Mouse (Mus musculus) thymus, adult 18-20 months (tissue): Measurements from ENCODE around the gene Arhgap33.
"Not testable (repeated sequence)": the region's sequence is repeated elsewhere in the genome, so short reads cannot be mapped to it uniquely, and the experiment has no call there.

Experiments used
- DNase-seq, 2 experiments: peaks; one replicate each; pipeline ENCODE4 v3.0.0; 2022; ENCODE audit warnings: mixed read lengths in 2 of 2

The Arhgap33 gene

DNA sequence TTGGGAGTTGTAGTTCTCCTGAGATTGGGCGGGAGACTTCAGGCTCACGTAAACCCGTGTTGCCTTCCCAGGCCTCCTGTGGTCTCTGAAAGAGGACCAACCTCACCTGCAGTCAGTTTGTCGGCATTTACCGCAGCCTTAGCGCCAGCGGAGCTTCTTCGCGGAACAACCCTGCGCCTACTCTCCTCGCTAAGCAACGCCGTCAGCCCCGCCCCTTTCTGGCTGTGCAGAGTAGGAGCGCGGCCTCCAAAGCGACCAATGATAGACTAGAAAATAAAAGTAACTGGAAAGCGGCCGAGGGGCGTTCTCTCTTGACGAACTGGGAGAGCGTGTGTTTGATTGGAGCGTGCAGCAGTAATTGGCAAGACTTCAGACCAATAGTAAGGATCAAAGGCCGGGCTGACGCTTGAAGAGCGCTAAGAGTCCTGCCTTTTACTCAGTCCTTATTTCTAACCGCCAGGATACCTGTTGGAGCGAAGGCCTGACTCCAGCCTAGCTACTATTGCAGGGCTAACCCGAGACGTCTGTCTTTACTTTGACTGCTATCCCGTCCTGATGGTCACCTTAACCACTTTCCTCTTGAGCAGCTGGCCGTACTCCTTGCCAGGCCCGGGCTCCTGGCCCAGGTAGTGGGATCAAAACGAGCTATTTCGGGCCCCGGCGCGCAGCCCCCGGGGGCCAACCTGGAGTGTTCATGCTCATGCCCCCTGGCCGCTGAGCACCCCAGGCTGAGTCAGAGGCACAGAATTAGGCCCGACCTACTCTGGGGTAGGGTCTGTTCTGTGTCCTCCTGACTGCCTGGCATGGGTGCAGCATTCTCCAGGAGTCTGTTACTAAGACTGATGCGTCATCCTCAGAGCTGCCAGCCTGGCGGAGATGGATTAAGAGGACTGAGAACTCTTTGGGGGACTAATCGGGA is 17.5 kb upstream of the Arhgap33 start, which contains the start of the genes Hspb6 and Proser3:
Gene Hspb6 (plus strand): TSS at position 77 of the 919 bp plus-strand sequence.
Gene Proser3 (minus strand): TSS at position 198 of the 919 bp plus-strand sequence.
- DNase-seq: peak; percentile 92 to 96

DNA sequence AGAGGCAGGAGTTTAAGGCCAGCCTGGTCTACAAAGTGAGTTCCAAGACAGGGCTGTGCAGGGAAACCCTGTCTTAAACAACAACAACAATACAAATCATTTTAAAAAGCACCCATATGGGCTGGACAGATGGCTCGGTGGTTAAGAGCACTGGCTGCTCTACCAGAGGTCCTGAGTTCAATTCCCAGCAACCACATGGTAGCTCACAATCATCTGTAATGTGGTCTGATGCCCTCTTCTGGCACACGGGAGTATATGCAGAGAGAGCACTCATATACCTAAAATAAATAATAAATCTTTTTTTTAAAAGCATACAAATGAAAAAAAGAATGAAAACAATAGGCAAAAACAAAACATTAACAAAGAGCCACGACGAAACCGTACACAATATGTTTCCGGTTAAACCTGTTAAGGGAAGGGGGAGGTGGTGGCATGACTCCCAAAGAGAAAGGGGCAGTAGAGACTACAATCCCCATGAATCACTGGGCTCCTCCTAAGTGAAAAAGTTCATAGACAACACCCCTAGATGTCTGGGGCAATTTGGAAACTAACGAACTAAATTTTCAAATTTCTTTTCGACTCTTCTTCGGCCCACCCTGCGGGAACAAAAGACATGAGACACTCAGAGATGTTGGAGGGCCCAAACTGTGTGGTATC is 16.7 kb upstream of the Arhgap33 start:
- no peak for DNase-seq

DNA sequence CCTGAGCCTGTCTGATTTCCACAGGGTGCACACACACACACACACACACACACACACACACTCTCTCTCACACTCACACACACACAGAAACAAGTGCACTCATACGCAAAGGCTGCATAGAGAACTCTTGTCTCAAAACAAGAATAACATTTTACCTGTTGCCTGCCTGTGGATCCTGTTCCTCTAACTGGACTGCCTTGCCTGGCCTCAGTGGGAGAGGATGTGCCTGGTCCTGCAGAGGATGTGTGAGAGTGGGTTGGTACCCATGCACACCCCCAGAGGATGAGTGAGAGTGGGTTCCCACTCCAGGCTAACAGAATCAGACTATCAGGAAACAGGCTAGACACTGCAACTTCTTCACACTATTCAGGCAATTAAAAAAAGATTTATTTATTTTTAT is 15.7 kb upstream of the Arhgap33 start:
- no peak for DNase-seq

DNA sequence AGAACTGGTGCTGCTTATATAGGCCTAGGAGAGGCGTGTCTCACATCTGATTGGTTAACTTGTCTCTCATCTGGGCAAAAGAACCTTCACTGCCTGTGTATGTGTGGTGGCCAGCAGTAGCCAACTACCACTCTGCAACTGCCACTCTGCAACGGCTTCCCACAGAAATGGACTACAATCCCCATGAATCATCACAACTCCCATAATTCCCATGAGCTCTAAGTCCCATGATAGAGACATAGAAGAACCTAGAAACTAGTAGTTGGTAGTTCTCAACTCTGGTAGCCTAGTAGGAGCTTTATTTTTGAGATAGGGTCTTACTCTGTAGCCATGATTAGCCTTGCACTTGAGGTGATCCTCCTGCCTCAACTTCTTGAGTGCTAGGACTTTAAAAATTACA is 15.0 kb upstream of the Arhgap33 start:
- no peak for DNase-seq

DNA sequence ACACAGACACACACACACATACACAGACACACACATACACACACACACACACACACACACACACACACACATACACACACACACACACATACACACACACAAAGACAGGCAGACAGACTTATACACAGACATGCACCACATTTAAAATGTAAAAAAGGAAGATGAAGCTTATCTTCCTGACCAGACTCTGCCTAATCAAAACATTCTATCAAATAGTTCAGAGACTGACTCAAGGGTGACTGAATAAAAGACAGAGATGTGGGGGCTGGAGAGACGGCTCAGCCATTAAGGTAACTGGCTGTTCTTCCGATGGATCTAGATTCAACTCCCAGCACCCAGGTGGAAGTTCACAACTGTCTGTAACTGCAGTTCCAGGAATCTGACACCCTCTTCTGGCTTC is 9.5 kb upstream of the Arhgap33 start:
- no peak for DNase-seq

DNA sequence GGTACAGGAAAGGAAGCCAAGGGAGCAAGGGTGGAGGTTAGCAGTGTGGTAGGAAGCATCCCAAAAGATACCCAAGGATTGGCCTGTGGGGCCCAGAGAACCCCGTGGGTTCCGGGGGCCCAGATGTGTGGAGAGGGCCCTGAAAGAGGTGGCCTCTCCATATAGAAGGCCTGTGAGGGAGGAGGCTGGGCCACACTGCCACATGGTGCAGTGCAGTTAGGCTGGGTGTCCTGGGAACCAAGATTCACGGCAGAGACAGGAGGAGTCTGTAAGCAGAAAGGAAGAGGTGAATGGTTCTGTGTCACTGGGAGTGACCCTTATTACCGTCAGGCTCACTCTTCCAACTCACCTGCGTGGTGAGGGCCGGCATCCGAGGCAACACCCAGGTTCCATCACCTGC is 5.7 kb upstream of the Arhgap33 start:
- DNase-seq: no peak

DNA sequence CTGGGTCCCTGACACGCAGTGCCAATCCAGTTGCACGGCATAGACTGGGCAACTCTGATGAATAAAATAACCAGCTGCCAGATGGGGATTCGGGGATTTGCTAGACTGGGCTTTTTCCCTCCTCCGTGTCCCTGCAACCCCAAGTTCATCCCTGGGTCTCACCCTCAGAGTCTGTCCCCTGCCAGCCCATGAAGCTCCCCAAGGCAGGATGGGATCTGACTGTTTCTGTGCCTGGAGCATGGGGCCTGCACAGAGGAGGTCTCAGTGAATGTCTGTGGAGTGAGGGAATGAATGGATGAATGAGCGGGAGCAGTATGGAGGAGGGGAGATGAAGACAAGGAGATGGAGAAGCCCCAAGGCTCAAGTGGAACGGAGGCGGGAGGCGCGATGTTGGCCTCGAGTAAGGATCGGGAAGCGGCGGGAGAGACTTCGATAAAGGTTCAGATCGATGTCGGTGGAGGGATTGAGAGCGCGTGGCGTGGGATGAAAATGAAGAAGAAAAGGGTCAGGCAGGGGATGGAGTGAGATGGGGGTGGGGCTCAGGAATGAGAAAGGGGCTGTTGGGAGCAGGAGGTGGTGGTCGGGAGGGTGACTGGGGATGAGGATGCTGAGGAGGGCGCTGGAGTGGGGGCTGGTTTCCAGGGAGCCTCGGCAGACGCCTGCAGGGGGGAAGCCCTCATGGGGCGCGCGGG is 773 bp downstream of the Arhgap33 start:
- DNase-seq: peak; percentile 48 to 63

DNA sequence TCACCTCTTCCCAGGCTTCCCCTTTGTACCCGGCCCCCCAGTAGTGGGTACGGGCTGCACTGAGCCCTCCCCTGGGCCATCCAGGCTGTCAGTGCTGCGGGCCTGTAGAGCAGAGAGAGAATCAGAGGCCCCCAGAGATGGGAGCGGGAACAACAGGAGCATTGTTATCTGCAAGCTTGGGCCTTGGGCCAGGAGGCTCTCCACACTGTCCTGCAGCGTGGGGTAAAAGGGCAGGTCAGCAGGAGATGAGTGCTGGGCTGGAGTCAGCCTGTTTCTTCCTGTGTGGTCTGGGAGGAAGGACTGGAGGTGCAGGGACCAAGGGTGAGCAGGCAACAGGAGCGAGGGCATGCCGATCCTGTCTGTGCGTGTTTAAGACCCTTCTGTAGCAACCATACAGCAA is 1.9 kb downstream of the Arhgap33 start:
- no peak for DNase-seq

DNA sequence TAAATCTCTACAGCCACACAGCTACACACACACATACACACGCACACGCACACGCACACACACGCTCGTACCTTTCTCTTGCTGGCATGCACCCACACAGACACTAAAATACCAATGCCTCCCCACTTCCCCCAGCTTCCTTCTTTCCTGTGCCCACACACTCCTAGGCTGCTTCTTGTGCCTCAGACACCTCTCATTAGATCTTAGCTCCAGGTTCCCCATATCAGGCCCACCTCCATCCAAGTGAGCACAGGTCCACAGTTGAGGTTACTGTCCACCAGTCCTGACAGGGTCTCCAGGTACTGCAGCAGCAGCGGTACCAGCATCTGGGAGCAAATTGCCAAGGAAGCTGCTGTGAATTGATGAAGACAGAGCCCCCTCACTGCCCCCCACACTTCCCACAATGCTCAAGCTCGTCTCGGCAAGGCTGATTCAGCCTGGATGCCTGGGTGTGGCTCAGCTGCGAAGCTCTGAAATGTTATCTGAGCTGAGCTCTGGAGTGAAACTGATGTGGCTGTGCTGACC is 3.5 kb downstream of the Arhgap33 start:
- no peak for DNase-seq

DNA sequence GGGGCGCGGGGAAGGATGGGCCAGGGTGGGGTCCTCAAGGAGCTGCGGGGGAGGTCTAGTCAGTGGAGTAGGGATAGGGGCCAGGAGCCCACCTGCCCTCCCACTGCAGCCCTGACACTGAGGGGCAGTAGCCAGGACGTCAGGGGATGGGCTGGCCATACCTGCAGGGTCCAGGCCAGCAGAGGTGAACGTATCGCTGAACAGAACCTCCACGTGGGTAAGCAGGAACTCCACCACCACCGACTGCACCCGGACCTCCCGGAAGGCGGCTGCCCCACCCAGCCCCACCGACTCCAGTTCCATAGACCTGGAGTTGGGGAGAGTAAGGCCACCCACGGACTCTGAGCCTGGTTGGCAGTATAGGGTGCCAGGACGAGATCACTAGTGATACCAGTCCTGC is 7.9 kb downstream of the Arhgap33 start:
- DNase-seq: no peak

DNA sequence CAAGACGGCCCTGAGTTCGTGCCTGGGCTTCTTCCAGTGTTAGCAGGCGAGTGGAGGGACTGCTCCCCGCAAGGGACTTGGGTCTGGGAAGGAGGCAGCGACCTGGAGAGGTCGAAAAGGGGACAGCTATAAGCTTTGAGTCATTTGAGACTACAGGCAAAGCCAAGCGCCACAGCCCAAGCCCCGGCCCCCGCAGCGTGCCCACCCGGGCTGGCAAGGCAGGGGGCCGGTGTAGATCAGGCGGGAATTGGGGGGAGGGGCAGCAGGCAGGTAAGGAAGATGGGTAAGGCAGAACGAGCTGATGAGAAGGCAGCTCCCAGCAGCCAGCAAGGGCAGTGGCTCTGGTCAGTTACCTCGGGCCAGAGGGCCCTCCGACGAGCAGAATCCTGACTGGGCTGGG is 8.5 kb downstream of the Arhgap33 start:
- DNase-seq: no peak

DNA sequence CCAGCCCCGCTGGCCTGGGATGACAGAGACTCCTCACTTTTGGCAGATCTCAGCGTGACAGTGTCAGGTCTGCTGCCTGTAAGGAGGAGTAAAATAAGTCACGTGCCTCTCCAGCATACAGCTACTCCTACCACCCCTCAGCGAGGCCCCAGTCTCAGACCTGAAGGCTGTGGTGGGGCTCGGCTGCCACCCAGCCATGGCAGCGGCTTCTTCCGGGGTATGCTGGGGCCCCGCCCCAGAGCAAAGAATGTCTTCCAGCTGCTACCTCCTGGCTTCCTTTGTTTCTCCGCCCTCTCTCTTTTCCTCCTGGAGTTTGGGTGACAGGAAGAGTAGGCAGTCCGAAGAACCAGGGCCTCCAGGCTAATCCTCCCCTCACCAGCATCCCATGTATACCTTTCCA is 8.9 kb downstream of the Arhgap33 start:
- no peak for DNase-seq

DNA sequence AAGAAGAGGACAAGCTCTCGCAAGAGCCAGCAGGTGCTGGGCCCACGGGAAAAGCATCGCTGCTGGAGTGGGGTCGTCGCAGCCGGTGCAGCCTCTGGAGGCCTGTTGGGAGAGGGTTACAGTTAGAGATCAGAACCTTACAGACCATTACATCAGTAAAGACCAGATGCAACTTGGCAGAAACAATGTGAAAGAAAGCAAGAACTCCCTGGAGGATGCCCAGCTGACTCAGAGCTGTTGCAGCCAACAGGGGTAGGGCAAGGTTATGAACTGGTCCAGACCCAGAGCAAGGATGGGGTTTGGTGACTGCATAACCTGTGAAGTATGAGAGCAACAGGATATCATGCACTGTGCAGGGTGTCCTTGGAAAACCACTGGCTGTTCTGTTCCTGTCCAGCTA is 10.4 kb downstream of the Arhgap33 start:
- no peak for DNase-seq

DNA sequence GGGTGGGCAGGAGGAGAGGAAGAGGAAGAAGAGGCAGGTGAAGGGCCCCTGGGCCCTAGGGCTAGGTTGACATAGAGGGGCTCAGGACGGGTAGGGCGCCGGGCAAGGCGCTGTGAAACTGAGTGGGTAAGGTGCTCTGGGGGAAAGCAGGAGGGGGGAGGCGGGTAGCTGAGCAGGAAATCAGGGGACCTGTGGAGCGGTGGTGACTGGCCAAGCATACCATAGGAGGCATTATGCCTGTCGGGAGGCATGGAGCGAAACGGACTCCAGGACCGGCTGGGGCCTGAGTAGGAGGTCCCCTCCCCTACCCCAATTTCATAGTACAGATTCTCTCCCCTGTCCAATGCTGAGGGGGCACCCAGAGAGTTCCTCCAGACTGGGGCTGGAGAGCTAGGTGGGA is 12.0 kb downstream of the Arhgap33 start:
- no peak for DNase-seq

DNA sequence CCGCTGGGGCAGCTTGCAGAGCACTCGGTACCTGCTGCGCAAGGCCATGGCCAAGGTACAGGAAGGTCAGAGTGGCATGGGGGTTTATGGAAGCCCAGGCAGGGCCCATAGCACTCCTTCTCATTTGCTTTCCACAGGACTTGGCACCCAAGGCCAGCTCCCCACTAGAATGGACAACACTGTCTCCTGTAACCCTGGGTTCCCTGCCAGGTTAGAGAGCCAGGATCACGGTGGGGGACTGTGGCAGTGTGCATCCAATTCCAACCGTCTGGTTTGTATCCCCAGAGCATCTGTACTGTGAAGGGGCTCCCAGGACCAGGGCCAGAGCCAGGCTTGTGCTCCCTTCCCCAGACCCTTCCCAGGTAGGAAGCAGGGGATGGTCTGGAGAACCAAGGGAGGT is 14.0 kb downstream of the Arhgap33 start:
- no peak for DNase-seq

DNA sequence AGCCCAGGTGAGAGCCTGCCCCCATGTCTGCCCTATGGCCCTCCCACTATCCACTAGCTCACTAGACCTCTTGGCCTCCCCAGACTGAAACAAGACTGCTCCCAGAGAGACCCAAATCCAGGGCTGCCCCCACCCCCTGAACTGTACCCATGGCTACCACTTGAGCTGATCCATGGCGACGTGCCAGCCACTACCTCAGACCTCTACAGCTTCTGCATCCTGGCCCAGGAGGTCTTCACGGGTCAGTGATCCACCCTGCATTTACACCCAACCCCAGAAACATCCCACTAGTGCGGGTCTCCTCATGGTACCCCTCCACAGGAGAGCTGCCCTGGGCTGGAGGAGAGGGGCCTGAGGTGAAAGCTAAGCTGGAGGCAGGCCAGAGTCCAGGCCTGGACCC is 14.5 kb downstream of the Arhgap33 start:
- no peak for DNase-seq

DNA sequence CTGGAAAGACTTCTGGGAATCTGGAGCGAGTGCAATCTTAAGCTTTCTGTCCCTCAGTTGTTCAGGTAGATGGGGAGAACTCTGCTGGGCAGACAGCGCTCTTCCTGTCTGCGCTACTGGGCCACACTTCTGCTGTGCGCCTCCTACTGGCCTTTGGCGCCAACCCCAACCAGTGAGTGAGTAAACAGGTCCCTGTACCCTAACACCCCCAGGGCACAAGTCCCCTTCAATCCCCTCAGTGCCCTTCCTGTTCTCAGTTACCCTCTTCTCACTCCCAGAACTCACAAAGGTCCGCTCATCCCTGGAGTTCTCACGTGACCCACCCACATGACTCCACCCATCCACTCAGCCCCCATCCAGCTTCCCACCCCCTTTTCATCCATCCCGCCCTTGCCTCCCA is 16.5 kb downstream of the Arhgap33 start:
- DNase-seq: no peak

DNA sequence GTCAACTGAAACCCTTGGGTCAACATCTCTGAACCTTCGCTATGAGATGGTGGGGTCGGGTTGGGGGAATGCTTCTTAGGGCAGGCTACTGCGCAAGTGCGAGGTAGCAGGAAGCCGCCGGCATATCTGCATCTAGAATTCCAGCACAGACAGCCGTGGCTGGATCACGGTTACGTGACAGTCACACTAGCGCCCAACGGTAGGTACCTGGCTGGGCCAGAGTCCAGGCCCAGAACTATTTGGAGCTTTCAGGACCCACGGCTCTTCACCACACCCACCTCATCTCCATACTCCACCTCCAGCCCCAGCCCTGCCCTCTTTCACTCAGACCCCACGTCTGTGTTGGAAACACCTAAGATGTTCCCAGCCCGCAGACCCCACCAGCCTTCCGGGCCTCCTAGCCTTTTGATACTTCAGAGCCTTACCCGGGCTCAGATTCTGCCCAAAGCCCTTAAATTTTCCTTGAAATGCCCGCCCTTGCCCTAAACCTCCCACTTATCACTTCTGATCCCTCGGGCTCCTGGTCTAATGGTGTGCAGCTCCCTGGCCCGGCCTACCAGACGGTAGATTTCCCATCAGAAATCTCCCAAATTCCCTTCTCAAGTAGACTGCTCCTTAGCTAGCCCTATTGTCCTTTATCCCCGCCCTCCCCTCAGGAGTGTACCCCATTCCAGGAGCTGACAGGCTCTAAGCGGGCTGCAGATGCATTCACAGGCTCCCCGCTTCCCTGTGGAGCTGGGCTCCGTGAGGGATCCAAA is 19.7 kb downstream of the Arhgap33 start:
- no peak for DNase-seq

DNA sequence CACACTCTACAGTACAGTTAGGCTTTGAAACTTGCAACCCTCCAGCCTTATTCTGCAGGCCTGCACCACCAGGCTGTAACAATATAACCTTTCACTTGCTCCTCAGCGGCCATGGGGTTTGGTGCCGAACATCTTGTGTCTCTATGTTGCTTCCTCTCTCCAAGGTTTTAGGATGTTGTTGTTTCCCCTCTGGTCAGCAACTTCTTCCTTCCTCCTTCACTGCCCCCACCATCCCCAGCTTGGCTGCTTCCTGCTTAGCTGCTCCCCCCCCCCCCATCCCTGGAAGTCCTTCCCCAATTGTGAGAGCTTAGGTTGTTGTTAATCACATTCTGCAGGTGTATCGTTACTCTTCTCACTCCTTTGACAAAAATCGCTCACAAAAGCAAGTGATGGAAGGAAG is 26.8 kb downstream of the Arhgap33 start:
- no peak for DNase-seq

DNA sequence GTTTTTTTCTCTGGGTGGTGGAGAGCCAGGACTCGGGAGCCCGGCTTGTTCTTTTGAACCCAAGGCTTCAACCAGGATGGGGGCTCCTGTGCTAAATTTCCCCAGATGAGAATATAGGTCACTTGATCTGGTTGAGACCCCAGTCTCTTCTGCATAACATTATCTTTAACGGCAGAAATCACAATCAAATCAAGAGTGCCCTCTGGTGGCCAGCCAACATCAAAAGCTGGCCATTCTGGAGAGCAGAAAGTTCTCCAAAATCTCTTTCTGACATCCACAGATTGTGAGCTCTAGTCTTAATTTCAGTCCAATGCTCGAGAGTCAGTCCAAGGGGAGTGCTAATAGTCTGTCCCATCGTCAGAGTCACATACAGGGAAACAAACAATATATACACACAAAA is 33.7 kb downstream of the Arhgap33 start:
- not testable (repeated sequence) for DNase-seq

DNA sequence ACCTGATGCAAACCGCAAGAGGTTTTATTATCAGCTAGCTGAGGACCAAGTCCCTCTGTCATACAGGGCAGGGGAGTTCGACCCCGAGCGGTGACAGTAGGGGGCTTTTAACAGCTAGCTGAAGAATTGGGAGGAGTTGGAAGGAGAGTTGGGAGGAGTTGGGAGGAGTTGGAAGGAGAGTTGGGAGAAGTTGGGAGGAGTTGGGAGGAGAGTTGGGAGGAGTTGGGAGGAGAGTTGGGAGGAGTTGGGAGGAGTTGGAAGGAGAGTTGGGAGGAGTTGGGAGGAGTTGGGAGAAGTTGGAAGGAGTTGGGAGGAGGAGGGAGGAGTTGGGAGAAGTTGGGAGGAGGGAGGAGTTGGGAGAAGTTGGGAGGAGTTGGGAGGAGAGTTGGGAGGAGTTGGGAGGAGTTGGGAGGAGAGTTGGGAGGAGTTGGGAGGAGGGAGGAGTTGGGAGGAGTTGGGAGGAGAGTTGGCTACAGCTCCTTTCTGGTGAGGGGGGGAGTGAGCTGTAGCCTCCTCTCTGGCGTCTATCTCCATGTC is 39.3 kb downstream of the Arhgap33 start:
- DNase-seq: not testable (repeated sequence)

DNA sequence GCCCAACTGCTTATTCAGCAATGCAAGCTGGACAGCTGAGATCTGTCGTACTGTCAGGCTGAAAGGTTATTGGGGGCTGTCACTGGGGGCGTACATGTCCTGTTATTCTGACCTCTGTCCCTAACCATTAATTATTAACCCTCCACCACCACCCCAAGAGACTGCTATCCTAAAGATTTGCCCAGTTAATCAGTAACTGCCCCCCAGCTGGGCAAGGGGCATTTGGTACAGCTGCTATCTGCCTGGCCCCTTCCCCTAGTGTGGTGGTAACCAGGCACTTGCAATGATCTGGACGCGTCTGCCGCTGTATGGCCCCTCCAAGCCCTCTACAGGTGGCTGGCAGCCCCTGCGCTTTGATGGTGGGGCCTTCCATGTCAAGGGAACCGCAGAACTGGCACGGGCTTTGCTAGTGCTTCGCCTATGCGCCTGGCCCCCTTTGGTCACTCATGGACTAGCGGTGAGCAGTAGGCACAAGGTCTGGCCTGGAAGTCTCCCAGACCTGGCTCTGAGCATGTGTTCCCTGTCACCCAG is 41.4 kb downstream of the Arhgap33 start, which contains the start of gene Prodh2:
Gene Prodh2 (plus strand): TSS at position 222 of the 531 bp plus-strand sequence.
- DNase-seq: no peak
